Mouse (Mus musculus) forebrain, embryonic 15.5 days (tissue): ENCODE results near the gene Tfap4. TPM values are rescaled to one million over a fixed set of nuclear protein-coding genes. Genes with fewer than 3 reads are reported as not detected.

Experiments
- ATAC-seq: fragments of 200-750 bp; cut with Nextera tagmentation; replicated peaks from 2 replicates; pipeline ENCODE4 v1.8.0; 2017; ENCODE audit warnings: mild to moderate bottlenecking, moderate TSS enrichment, moderate library complexity
- H3K27ac ChIP-seq: fragments of 300-500 bp; sonication (generic); replicated peaks from 2 replicates; pipeline ENCODE4 v1.5.1; 2015; ENCODE audit warnings: mild to moderate bottlenecking, inconsistent platforms
- H3K27me3 ChIP-seq: fragments of 300-500 bp; sonication (generic); 2 replicates; pipeline ENCODE4 v1.6.1; 2015; ENCODE audit warnings: inconsistent platforms
- H3K36me3 ChIP-seq: fragments of 300-500 bp; sonication (generic); 2 replicates; pipeline ENCODE4 v1.6.1; 2015; ENCODE audit warnings: mild to moderate bottlenecking, inconsistent platforms
- H3K4me1 ChIP-seq: fragments of 300-500 bp; sonication (generic); 2 replicates; pipeline ENCODE4 v1.6.1; 2015; ENCODE audit warnings: inconsistent platforms
- H3K4me2 ChIP-seq: fragments of 300-500 bp; sonication (generic); replicated peaks from 2 replicates; pipeline ENCODE4 v1.6.1; 2015; ENCODE audit warnings: mild to moderate bottlenecking, inconsistent platforms
- H3K4me3 ChIP-seq: fragments of 300-500 bp; sonication (generic); 2 replicates; pipeline ENCODE4 v1.5.1; 2015; ENCODE audit warnings: mild to moderate bottlenecking, inconsistent platforms
- H3K9ac ChIP-seq: fragments of 300-500 bp; sonication (generic); replicated peaks from 2 replicates; pipeline ENCODE4 v1.6.1; 2015; ENCODE audit warnings: mild to moderate bottlenecking, inconsistent platforms
- H3K9me3 ChIP-seq: fragments of 300-500 bp; sonication (generic); 2 replicates; pipeline ENCODE4 v1.6.1; 2016; ENCODE audit warnings: inconsistent platforms
- WGBS: fragments of 180-500 bp; shearing (Covaris S2); methylation state at CpG from one replicate; pipeline ENCODE4 v1.1.7; 2015; ENCODE audit warnings: mixed read lengths; 5-methylcytosine and 5-hydroxymethylcytosine counted together
- polyA plus RNA-seq: library from polyadenylated mRNA; unstranded; fragments of >200 nt; fragmentation: Nextera tagmentation; extraction: Ambion mirVana; gene quantifications from 2 replicates; pipeline ENCODE4 v1.2.1, GENCODE M21; 2015

Gene Tfap4
- polyA plus RNA-seq, 1 experiment from 2014 or later: 14.3 TPM

GRCm38 (mm10) chr16:4598891-4599543, 39.4 kb upstream of the Tfap4 start:
- Histone ChIP-seq H3K4me1 (peaks cover 60% of the 10 kb centered on the region), H3K27ac (no peak overlapping the region; the same call in 1 of the 2 replicates), H3K27me3 (no peaks in the 10 kb centered on the region), H3K36me3 (no peaks in the 10 kb centered on the region), H3K4me2 (no peak overlapping the region), H3K4me3 (no peak overlapping the region), H3K9me3 (no peaks in the 10 kb centered on the region), H3K9ac (no peak overlapping the region)
- ATAC-seq: no peak
- WGBS: 34% methylated on average over 6 of the region's 6 CpGs

- H3K4me3 ChIP-seq: no peak overlapping the region
- peaks cover 66% of the 10 kb centered on the region for H3K4me1 ChIP-seq
- 70% methylated on average over 5 of the region's 5 CpGs for WGBS
- no peaks in the 10 kb centered on the region for H3K36me3 ChIP-seq
- H3K9ac ChIP-seq: no peak overlapping the region
- no peaks in the 10 kb centered on the region for H3K27me3 ChIP-seq
- H3K4me2 ChIP-seq: no peak overlapping the region
- H3K27ac ChIP-seq: 0 out of 2 replicates have a peak overlapping the region, but pooled peaks have one; percentile 11
- no peaks in the 10 kb centered on the region for H3K9me3 ChIP-seq
- no peak for ATAC-seq
Observed at GRCm38 (mm10) chr16:4598041-4598440, 38.4 kb upstream of the Tfap4 start.

- peaks cover 66% of the 10 kb centered on the region for H3K4me1 ChIP-seq
- no peak overlapping the region; the same call in 1 of the 2 replicates for H3K27ac ChIP-seq
- H3K4me3 ChIP-seq: no peak overlapping the region
- no peaks in the 10 kb centered on the region for H3K9me3 ChIP-seq
- no peaks in the 10 kb centered on the region for H3K36me3 ChIP-seq
- no peaks in the 10 kb centered on the region for H3K27me3 ChIP-seq
- WGBS: 63% methylated on average over 7 of the region's 7 CpGs
- ATAC-seq: no peak
- peak overlapping the region; percentile 63 for H3K4me2 ChIP-seq
- no peak overlapping the region for H3K9ac ChIP-seq
Observed at GRCm38 (mm10) chr16:4597296-4597695, 37.6 kb upstream of the Tfap4 start.

- Histone ChIP-seq H3K36me3 (no peaks in the 10 kb centered on the region), H3K4me2 (peak overlapping the region; percentile 63), H3K4me3 (peak overlapping the region; percentile 60; the same call in 1 of the 2 replicates), H3K4me1 (peaks cover 63% of the 10 kb centered on the region), H3K27me3 (no peaks in the 10 kb centered on the region), H3K27ac (peak overlapping the region; percentile 89; the same call in 1 of the 2 replicates), H3K9me3 (no peaks in the 10 kb centered on the region), H3K9ac (no peak overlapping the region)
- WGBS: 25% methylated on average over 2 of the region's 2 CpGs
- ATAC-seq: no peak
Observed at GRCm38 (mm10) chr16:4596836-4597235, 37.2 kb upstream of the Tfap4 start.

- H3K4me3 ChIP-seq: peak overlapping the region; percentile 60
- no peaks in the 10 kb centered on the region for H3K9me3 ChIP-seq
- H3K27me3 ChIP-seq: no peaks in the 10 kb centered on the region
- H3K36me3 ChIP-seq: no peaks in the 10 kb centered on the region
- H3K27ac ChIP-seq: peak overlapping the region; percentile 89
- 15% methylated on average over 3 of the region's 3 CpGs for WGBS
- H3K4me1 ChIP-seq: peaks cover 63% of the 10 kb centered on the region
- H3K4me2 ChIP-seq: peak overlapping the region; percentile 63
- peak overlapping the region; percentile 85 for H3K9ac ChIP-seq
- peak; percentile 9; the same call in 1 of the 2 replicates for ATAC-seq
Observed at GRCm38 (mm10) chr16:4596141-4596728, 36.6 kb upstream of the Tfap4 start.

- Histone ChIP-seq H3K36me3 (no peaks in the 10 kb centered on the region), H3K9ac (peak overlapping the region; percentile 85), H3K4me3 (peak overlapping the region; percentile 60), H3K27me3 (no peaks in the 10 kb centered on the region), H3K4me2 (peak overlapping the region; percentile 63), H3K4me1 (peaks cover 63% of the 10 kb centered on the region), H3K9me3 (no peaks in the 10 kb centered on the region), H3K27ac (peak overlapping the region; percentile 89)
- 2% methylated on average over 5 of the region's 5 CpGs for WGBS
- ATAC-seq: peak; percentile 11; the same call in 1 of the 2 replicates
Observed at GRCm38 (mm10) chr16:4595527-4595963, 35.9 kb upstream of the Tfap4 start.

GRCm38 (mm10) chr16:4594814-4595526, 35.3 kb upstream of the Tfap4 start:
- H3K9me3 ChIP-seq: no peaks in the 10 kb centered on the region
- peak overlapping the region; percentile 89 for H3K27ac ChIP-seq
- no peaks in the 10 kb centered on the region for H3K36me3 ChIP-seq
- H3K9ac ChIP-seq: peak overlapping the region; percentile 85
- peak; percentile 62 for ATAC-seq
- H3K27me3 ChIP-seq: no peaks in the 10 kb centered on the region
- peak overlapping the region; percentile 60 for H3K4me3 ChIP-seq
- H3K4me1 ChIP-seq: peaks cover 63% of the 10 kb centered on the region
- peak overlapping the region; percentile 63 for H3K4me2 ChIP-seq
- WGBS: under 1% methylated on average over 19 of the region's 52 CpGs

- peak; percentile 82 for ATAC-seq
- H3K27ac ChIP-seq: peak within 1 kb of the TSS; percentile 89
- peak within 1 kb of the TSS; percentile 63 for H3K4me2 ChIP-seq
- H3K9ac ChIP-seq: peak within 1 kb of the TSS; percentile 85
- H3K36me3 ChIP-seq: no peaks in the 10 kb centered on the region
- H3K4me1 ChIP-seq: peaks cover 58% of the 10 kb centered on the region
- H3K4me3 ChIP-seq: peak within 1 kb of the TSS; percentile 60
- under 1% methylated on average over 35 of the region's 74 CpGs for WGBS
- H3K27me3 ChIP-seq: no peaks in the 10 kb centered on the region
- H3K9me3 ChIP-seq: no peaks in the 10 kb centered on the region
Observed at GRCm38 (mm10) chr16:4593971-4594813, 34.5 kb upstream of the Tfap4 start, which contains the start of gene Glis2. Glis2 (plus strand) TSS chr16:4594713.

GRCm38 (mm10) chr16:4592909-4593875, 33.5 kb upstream of the Tfap4 start:
- no peaks in the 10 kb centered on the region for H3K27me3 ChIP-seq
- peak overlapping the region; percentile 60 for H3K4me3 ChIP-seq
- peaks cover 48% of the 10 kb centered on the region for H3K4me1 ChIP-seq
- peak overlapping the region; percentile 63 for H3K4me2 ChIP-seq
- H3K27ac ChIP-seq: peak overlapping the region; percentile 89
- 11% methylated on average over 32 of the region's 32 CpGs for WGBS
- no peaks in the 10 kb centered on the region for H3K9me3 ChIP-seq
- H3K9ac ChIP-seq: peak overlapping the region; percentile 85
- no peak for ATAC-seq
- no peaks in the 10 kb centered on the region for H3K36me3 ChIP-seq

GRCm38 (mm10) chr16:4590236-4590635, 30.6 kb upstream of the Tfap4 start:
- no peak overlapping the region for H3K9ac ChIP-seq
- no peaks in the 10 kb centered on the region for H3K9me3 ChIP-seq
- 97% methylated on average over 9 of the region's 9 CpGs for WGBS
- peaks cover 34% of the 10 kb centered on the region for H3K4me1 ChIP-seq
- H3K4me2 ChIP-seq: no peak overlapping the region
- no peaks in the 10 kb centered on the region for H3K36me3 ChIP-seq
- no peak for ATAC-seq
- H3K27ac ChIP-seq: no peak overlapping the region
- H3K27me3 ChIP-seq: no peaks in the 10 kb centered on the region
- no peak overlapping the region for H3K4me3 ChIP-seq
